Mouse (Mus musculus) myocyte (in vitro differentiated cells): ENCODE results near the gene Csk. TPM values are rescaled to one million over a fixed set of nuclear protein-coding genes. Genes with fewer than 3 reads are reported as not detected.

Experiments used
- H3K27me3 ChIP-seq: one replicate; pipeline ENCODE4 v1.6.1; 2011; ENCODE audit not compliant: control insufficient read depth, insufficient read depth, insufficient read length
- H3K36me3 ChIP-seq: one replicate; pipeline ENCODE4 v1.6.1; 2011; ENCODE audit not compliant: control insufficient read depth, insufficient read depth
- H3K4me2 ChIP-seq: one replicate; pipeline ENCODE4 v1.6.1; 2011; ENCODE audit warnings: low read depth, control low read depth
- H3K4me3 ChIP-seq: one replicate; pipeline ENCODE4 v1.5.1; 2011; ENCODE audit warnings: mild to moderate bottlenecking, control low read depth, moderate library complexity
- H3K79me2 ChIP-seq: one replicate; pipeline ENCODE4 v1.6.1; 2011; ENCODE audit not compliant: control insufficient read depth, insufficient read depth
- H3ac ChIP-seq: one replicate; pipeline ENCODE4 v1.6.1; 2011; ENCODE audit not compliant: control insufficient read depth, insufficient read length
- CEBPB ChIP-seq: IDR thresholded peaks from 2 replicates; pipeline ENCODE4 v1.6.1; 2011; ENCODE audit warnings: mild to moderate bottlenecking, moderate library complexity; ENCODE audit not compliant: poor library complexity, insufficient read depth, severe bottlenecking
- E2F4 ChIP-seq: IDR thresholded peaks from one replicate; pipeline ENCODE4 v1.6.1; 2011; ENCODE audit warnings: mild to moderate bottlenecking, control low read depth, moderate library complexity; ENCODE audit not compliant: insufficient read depth
- MAX ChIP-seq: IDR thresholded peaks from one replicate; pipeline ENCODE4 v1.6.1; 2011; ENCODE audit warnings: low read depth, mild to moderate bottlenecking, control low read depth
- MYOD1 ChIP-seq, 3 experiments: IDR thresholded peaks; one replicate each; pipeline ENCODE4 v1.6.1; 2011; ENCODE audit warnings: control low read depth in 2 of 3, low read depth in 2 of 3, mild to moderate bottlenecking in 2 of 3, moderate library complexity in 1 of 3; ENCODE audit not compliant: insufficient read length in 2 of 3, control insufficient read depth in 1 of 3
- MYOG ChIP-seq, 3 experiments: IDR thresholded peaks; one replicate each; pipeline ENCODE4 v1.6.1; 2011; ENCODE audit warnings: control low read depth in 2 of 3, low read depth in 2 of 3, mild to moderate bottlenecking in 2 of 3; ENCODE audit not compliant: insufficient read length in 2 of 3, control insufficient read depth in 1 of 3, insufficient read depth in 1 of 3
- POLR2A ChIP-seq: IDR thresholded peaks from one replicate; pipeline ENCODE4 v1.6.1; 2011; ENCODE audit warnings: low read depth, mild to moderate bottlenecking, control low read depth, moderate library complexity; ENCODE audit not compliant: insufficient read length
- POLR2AphosphoS2 ChIP-seq: IDR thresholded peaks from one replicate; pipeline ENCODE4 v1.6.1; 2011; ENCODE audit warnings: low read depth, control low read depth; ENCODE audit not compliant: insufficient read length
- REST ChIP-seq: IDR thresholded peaks from one replicate; pipeline ENCODE4 v1.6.1; 2011; ENCODE audit warnings: mild to moderate bottlenecking, control low read depth, moderate library complexity; ENCODE audit not compliant: insufficient read depth, insufficient read length
- SRF ChIP-seq: IDR thresholded peaks from one replicate; pipeline ENCODE4 v1.6.1; 2011; ENCODE audit warnings: low read depth; ENCODE audit not compliant: control insufficient read depth, insufficient read length
- TCF12 ChIP-seq: IDR thresholded peaks from one replicate; pipeline ENCODE4 v1.6.1; 2011; ENCODE audit warnings: mild to moderate bottlenecking, control low read depth; ENCODE audit not compliant: poor library complexity, insufficient read depth, severe bottlenecking
- TCF3 ChIP-seq: IDR thresholded peaks from one replicate; pipeline ENCODE4 v1.6.1; 2011; ENCODE audit warnings: low read depth, control low read depth; ENCODE audit not compliant: insufficient read length
- USF1 ChIP-seq: IDR thresholded peaks from one replicate; pipeline ENCODE4 v1.6.1; 2011; ENCODE audit warnings: low read depth, mild to moderate bottlenecking, control low read depth, moderate library complexity
- polyA plus RNA-seq: library from polyadenylated mRNA; unstranded; fragments of >200 nt; fragmentation: generic; extraction: Trizol; gene quantifications from one replicate; pipeline ENCODE4 v1.2.1, GENCODE M21; 2012; ENCODE audit warnings: missing spikeins

The Csk gene
- polyA plus RNA-seq, 1 experiment: 76.7 TPM

DNA sequence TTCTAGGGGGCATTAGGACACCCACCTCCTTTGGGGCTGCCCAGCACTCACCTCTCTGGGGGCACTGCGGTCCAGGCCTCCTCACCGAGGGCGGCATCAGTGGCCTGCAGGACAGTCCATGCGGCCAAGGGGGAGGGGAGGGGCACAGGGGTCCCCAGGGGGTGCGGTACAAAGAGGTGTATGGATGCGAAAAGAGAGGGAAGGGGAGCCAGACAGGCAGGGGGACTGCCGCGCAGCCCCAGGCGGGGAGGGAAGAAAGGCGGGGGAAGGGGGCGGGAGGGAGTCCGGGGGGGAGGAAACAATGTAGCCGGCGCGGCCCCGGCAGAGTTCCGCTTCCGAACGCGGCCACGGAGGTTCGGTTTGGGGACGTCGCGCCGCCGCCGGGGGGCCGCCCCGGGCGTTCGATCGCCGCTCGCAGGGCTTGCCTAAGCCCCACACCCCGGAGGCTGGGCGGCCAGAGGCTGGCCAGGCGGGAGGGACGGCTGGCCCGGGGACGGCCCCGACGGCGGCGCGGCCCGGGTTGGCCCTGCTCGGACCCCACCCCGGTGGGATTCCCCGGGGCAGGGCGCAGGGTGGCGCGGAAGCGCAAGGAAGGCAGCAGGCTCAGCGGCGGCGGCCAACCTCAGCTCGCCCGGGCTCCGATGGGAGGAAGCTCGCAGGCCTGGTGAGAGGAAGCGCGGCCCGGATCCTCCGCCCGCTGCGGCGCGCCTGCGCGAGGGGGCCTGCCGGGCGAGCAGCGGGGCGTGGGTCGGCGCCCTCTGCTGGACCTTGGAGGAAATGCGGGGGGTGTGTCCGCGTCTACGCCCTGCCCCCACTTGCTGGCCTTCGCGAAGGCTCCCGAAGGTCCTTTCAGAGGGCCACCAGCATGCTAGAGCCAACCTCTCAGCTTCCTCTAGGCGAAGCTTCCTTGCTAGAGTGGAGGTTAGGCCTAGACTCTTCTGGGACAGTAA is 8.2 kb downstream of the Csk start:
- peak overlapping the region; percentile 82 for H3K4me2 ChIP-seq
- peak overlapping the region; percentile 67 for H3K4me3 ChIP-seq
- peaks cover 45% of the 10 kb centered on the region for H3K79me2 ChIP-seq
- TF ChIP-seq MYOG (IDR thresholded peaks at IDR 0.05; ENCODE audit: control insufficient read depth in 1 of 3, insufficient read depth in 1 of 3, insufficient read length in 2 of 3, low read depth in 2 of 3) (peak in 1 of 3 experiments; percentile 41), SRF (no peak), MYOD1 (IDR thresholded peaks at IDR 0.05; ENCODE audit: control insufficient read depth in 1 of 3, insufficient read length in 2 of 3, low read depth in 2 of 3) (peak in 1 of 3 experiments; percentile 30), POLR2AphosphoS2 (peak; percentile 77), CEBPB (no peak), USF1 (no peak), REST (no peak), MAX (no peak), E2F4 (no peak), TCF12 (no peak), POLR2A (peak; percentile 92), TCF3 (no peak)
- peak overlapping the region; percentile 92 for H3ac ChIP-seq
- H3K27me3 ChIP-seq: no peaks in the 10 kb centered on the region
- no peaks in the 10 kb centered on the region for H3K36me3 ChIP-seq

GRCm38 (mm10) chr9:57644442-57644943 is 8.9 kb downstream of the Csk start:
- H3K36me3 ChIP-seq: no peaks in the 10 kb centered on the region
- H3K4me2 ChIP-seq: peak overlapping the region; percentile 82
- no peak for TF ChIP-seq MAX
- no peak for TF ChIP-seq MYOD1 (IDR thresholded peaks at IDR 0.05; ENCODE audit: control insufficient read depth in 1 of 3, insufficient read length in 2 of 3, low read depth in 2 of 3)
- TF ChIP-seq REST: no peak
- TF ChIP-seq USF1: no peak
- TF ChIP-seq MYOG (IDR thresholded peaks at IDR 0.05; ENCODE audit: control insufficient read depth in 1 of 3, insufficient read depth in 1 of 3, insufficient read length in 2 of 3, low read depth in 2 of 3): no peak
- TF ChIP-seq SRF: no peak
- TF ChIP-seq E2F4: no peak
- no peak for TF ChIP-seq POLR2A
- no peak for TF ChIP-seq CEBPB
- TF ChIP-seq TCF3: no peak
- TF ChIP-seq TCF12: no peak
- TF ChIP-seq POLR2AphosphoS2: no peak
- no peaks in the 10 kb centered on the region for H3K27me3 ChIP-seq
- peak overlapping the region; percentile 92 for H3ac ChIP-seq
- peaks cover 52% of the 10 kb centered on the region for H3K79me2 ChIP-seq
- peak overlapping the region; percentile 67 for H3K4me3 ChIP-seq

DNA sequence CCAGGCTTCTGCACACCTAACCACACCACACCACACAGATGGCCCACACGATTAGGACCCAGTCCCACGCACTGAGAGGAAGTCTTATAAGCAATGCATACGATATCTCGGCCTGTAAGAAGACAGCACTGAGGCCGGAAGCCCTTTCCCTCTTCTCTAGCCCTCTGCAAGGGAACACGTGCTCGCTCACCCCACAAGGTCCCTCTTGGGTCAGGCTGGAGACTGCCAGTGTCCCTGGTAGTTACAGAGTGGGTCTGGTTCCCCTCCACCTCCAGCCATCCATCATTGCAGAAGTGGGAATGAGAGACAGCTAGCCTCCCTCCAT is 9.6 kb downstream of the Csk start:
- no peaks in the 10 kb centered on the region for H3K36me3 ChIP-seq
- H3K4me2 ChIP-seq: peak overlapping the region; percentile 82
- peaks cover 59% of the 10 kb centered on the region for H3K79me2 ChIP-seq
- TF ChIP-seq CEBPB: no peak
- no peak for TF ChIP-seq SRF
- no peak for TF ChIP-seq TCF12
- TF ChIP-seq MYOD1 (IDR thresholded peaks at IDR 0.05; ENCODE audit: control insufficient read depth in 1 of 3, insufficient read length in 2 of 3, low read depth in 2 of 3): no peak
- no peak for TF ChIP-seq E2F4
- peak overlapping the region; percentile 67 for H3K4me3 ChIP-seq
- no peaks in the 10 kb centered on the region for H3K27me3 ChIP-seq
- peak overlapping the region; percentile 92 for H3ac ChIP-seq

- TF ChIP-seq TCF3 (no peak), USF1 (no peak), MYOG (IDR thresholded peaks at IDR 0.05; ENCODE audit: control insufficient read depth in 1 of 3, insufficient read depth in 1 of 3, insufficient read length in 2 of 3, low read depth in 2 of 3) (no peak), SRF (no peak), REST (no peak), TCF12 (no peak), POLR2A (no peak), CEBPB (no peak), MAX (no peak), MYOD1 (IDR thresholded peaks at IDR 0.05; ENCODE audit: control insufficient read depth in 1 of 3, insufficient read length in 2 of 3, low read depth in 2 of 3) (no peak), POLR2AphosphoS2 (no peak), E2F4 (no peak)
- Histone ChIP-seq H3K27me3 (no peaks in the 10 kb centered on the region), H3K4me2 (peak overlapping the region; percentile 82), H3K79me2 (peaks cover 64% of the 10 kb centered on the region), H3ac (no peak overlapping the region), H3K4me3 (peak overlapping the region; percentile 67), H3K36me3 (no peaks in the 10 kb centered on the region)
Measured at GRCm38 (mm10) chr9:57643169-57643855, 10.1 kb downstream of the Csk start.
